Comparison of ENCODE assay signal across 8 mouse cellular contexts in genomic region chr17:28308297-28309195, GRCm38 (mm10). TPM values are rescaled to one million over a fixed set of nuclear protein-coding genes. Genes with fewer than 3 reads are reported as not detected.
DNase-seq lines count a peak whose midpoint lies in the region; ATAC-seq and TF ChIP-seq lines count a peak whose summit lies in the region.

No protein-coding gene starts in this region.

- no peak overlapping the region for H3K4me3 ChIP-seq in kidney, embryonic 14.5 days (ENCODE audit: low read length)
- no peak overlapping the region for H3K4me3 ChIP-seq in intestine, postnatal 0 days (ENCODE audit: low read depth, low read length)
- no peak overlapping the region for H3K4me3 ChIP-seq in limb, embryonic 12.5 days (replicated peaks)
- no peak overlapping the region for H3K4me3 ChIP-seq in myocyte

- no peaks in the 10 kb centered on the region for H3K79me2 ChIP-seq in myocyte (ENCODE audit: control insufficient read depth, insufficient read depth)

- no peak overlapping the region for H3K27ac ChIP-seq in kidney, embryonic 14.5 days (ENCODE audit: low read depth, low read length)
- no peak overlapping the region for H3K27ac ChIP-seq in intestine, postnatal 0 days (ENCODE audit: low read depth, low read length)
- H3K27ac ChIP-seq in limb, embryonic 12.5 days: no peak overlapping the region

- no peak for ATAC-seq in kidney, embryonic 14.5 days (ENCODE audit: low FRiP score, low TSS enrichment)
- ATAC-seq in intestine, postnatal 0 days: no peak
- peak; percentile 29; the same call in 1 of the 2 replicates for ATAC-seq in limb, embryonic 12.5 days (ENCODE audit: insufficient number of reproducible peaks, insufficient read depth, low FRiP score, low TSS enrichment, low read depth)

- TF ChIP-seq CTCF in intestine, postnatal 0 days (IDR thresholded peaks at IDR 0.05; ENCODE audit: low read depth): peak; percentile 96

- 13% methylated on average over 18 of the region's 18 CpGs for WGBS in kidney, embryonic 14.5 days
- WGBS in intestine, postnatal 0 days: 15% methylated on average over 18 of the region's 18 CpGs
- 13% methylated on average over 18 of the region's 18 CpGs for WGBS in limb, embryonic 12.5 days

- no peak for TF ChIP-seq POLR2A in myocyte (IDR thresholded peaks at IDR 0.05; ENCODE audit: insufficient read length, low read depth)

- no peaks in the 10 kb centered on the region for H3K9me3 ChIP-seq in kidney, embryonic 14.5 days (ENCODE audit: control insufficient read depth, low read length)
- no peaks in the 10 kb centered on the region for H3K9me3 ChIP-seq in intestine, postnatal 0 days (ENCODE audit: control insufficient read depth)
- no peaks in the 10 kb centered on the region for H3K9me3 ChIP-seq in limb, embryonic 12.5 days

- peaks cover 5% of the 10 kb centered on the region; the same call in 1 of the 2 replicates for H3K4me1 ChIP-seq in kidney, embryonic 14.5 days (ENCODE audit: control insufficient read depth, insufficient read depth, low read length)
- H3K4me1 ChIP-seq in intestine, postnatal 0 days (replicated peaks; ENCODE audit: control insufficient read depth, insufficient read depth, low read length): no peaks in the 10 kb centered on the region; the same call in 1 of the 2 replicates
- peaks cover 11% of the 10 kb centered on the region for H3K4me1 ChIP-seq in limb, embryonic 12.5 days (replicated peaks)

- H3K27me3 ChIP-seq in kidney, embryonic 14.5 days (ENCODE audit: control insufficient read depth, insufficient read depth, low read length): no peaks in the 10 kb centered on the region
- no peaks in the 10 kb centered on the region for H3K27me3 ChIP-seq in intestine, postnatal 0 days (replicated peaks; ENCODE audit: control insufficient read depth, insufficient read depth, low read length)
- no peaks in the 10 kb centered on the region for H3K27me3 ChIP-seq in limb, embryonic 12.5 days
- H3K27me3 ChIP-seq in myocyte (ENCODE audit: control insufficient read depth, insufficient read depth, insufficient read length): no peaks in the 10 kb centered on the region
- no peaks in the 10 kb centered on the region for H3K27me3 ChIP-seq in splenic B cell, adult 2 months (ENCODE audit: control insufficient read depth, insufficient read depth, low read length, poor library complexity, severe bottlenecking)

- no peaks in the 10 kb centered on the region for H3K36me3 ChIP-seq in kidney, embryonic 14.5 days (ENCODE audit: control insufficient read depth, insufficient read depth, low read length)
- no peaks in the 10 kb centered on the region; the same call in 1 of the 2 replicates for H3K36me3 ChIP-seq in intestine, postnatal 0 days (ENCODE audit: control insufficient read depth, insufficient read depth)
- no peaks in the 10 kb centered on the region for H3K36me3 ChIP-seq in limb, embryonic 12.5 days
- no peaks in the 10 kb centered on the region for H3K36me3 ChIP-seq in myocyte (ENCODE audit: control insufficient read depth, insufficient read depth)
- no peaks in the 10 kb centered on the region; the same call in 1 of the 2 replicates for H3K36me3 ChIP-seq in splenic B cell, adult 2 months (ENCODE audit: control insufficient read depth, insufficient read depth, low read length, poor library complexity, severe bottlenecking)

- H3K9ac ChIP-seq in kidney, embryonic 14.5 days (ENCODE audit: low read depth, low read length): no peak overlapping the region
- H3K9ac ChIP-seq in intestine, postnatal 0 days (ENCODE audit: low read depth, low read length): no peak overlapping the region
- no peak overlapping the region; the same call in 1 of the 2 replicates for H3K9ac ChIP-seq in limb, embryonic 12.5 days (replicated peaks)

- intact Hi-C loops in gastrocnemius, postnatal 36 days (cut with DNase I): loop anchor here (1.0 to 5.0 kb wide), 2 partner anchors 36 to 82 kb away; no protein-coding TSS in a partner anchor

- H3K4me2 ChIP-seq in kidney, embryonic 14.5 days (replicated peaks; ENCODE audit: low read depth, low read length): no peak overlapping the region; the same call in 1 of the 2 replicates
- H3K4me2 ChIP-seq in intestine, postnatal 0 days (replicated peaks; ENCODE audit: low read depth): peak overlapping the region; percentile 45
- H3K4me2 ChIP-seq in limb, embryonic 12.5 days: peak overlapping the region; percentile 26
- peak overlapping the region; percentile 75 for H3K4me2 ChIP-seq in myocyte (ENCODE audit: low read depth)

- H3ac ChIP-seq in myocyte (ENCODE audit: control insufficient read depth, insufficient read length): no peak overlapping the region

- DNase-seq in kidney, adult 11 months: peak; percentile 74
- DNase-seq in cerebellum, postnatal 4 days (ENCODE audit: low spot score in 2 of 2): peak; percentile 83 to 92
- DNase-seq in gastrocnemius, postnatal 36 days: peak; percentile 86 to 87
- DNase-seq in splenic B cell, adult 2 months (ENCODE audit: low read depth, low spot score): peak; percentile 93

TF ChIP-seq in myocyte, 11 proteins besides CTCF, POLR2A, EP300 and RAD21:
- no peak for TF ChIP-seq MYOG (IDR thresholded peaks at IDR 0.05; ENCODE audit: control insufficient read depth in 1 of 3, insufficient read depth in 1 of 3, insufficient read length in 2 of 3, low read depth in 2 of 3)
- no peak for TF ChIP-seq MAX (IDR thresholded peaks at IDR 0.05; ENCODE audit: low read depth)
- no peak for TF ChIP-seq MYOD1 (IDR thresholded peaks at IDR 0.05; ENCODE audit: control insufficient read depth in 1 of 3, insufficient read length in 2 of 3, low read depth in 2 of 3)
- TF ChIP-seq REST (IDR thresholded peaks at IDR 0.05; ENCODE audit: insufficient read depth, insufficient read length): no peak
- no peak for TF ChIP-seq CEBPB (IDR thresholded peaks at IDR 0.05; ENCODE audit: insufficient read depth, poor library complexity, severe bottlenecking)
- no peak for TF ChIP-seq TCF12 (IDR thresholded peaks at IDR 0.05; ENCODE audit: insufficient read depth, poor library complexity, severe bottlenecking)
- no peak for TF ChIP-seq SRF (IDR thresholded peaks at IDR 0.05; ENCODE audit: control insufficient read depth, insufficient read length, low read depth)
- TF ChIP-seq E2F4 (IDR thresholded peaks at IDR 0.05; ENCODE audit: insufficient read depth): no peak
- TF ChIP-seq USF1 (IDR thresholded peaks at IDR 0.05; ENCODE audit: low read depth): no peak
- TF ChIP-seq POLR2AphosphoS2 (IDR thresholded peaks at IDR 0.05; ENCODE audit: insufficient read length, low read depth): no peak
- no peak for TF ChIP-seq TCF3 (IDR thresholded peaks at IDR 0.05; ENCODE audit: insufficient read length, low read depth)

RNA-seq across cellular contexts. Expression of gene Fance, which starts 4.8 kb away (rescaled TPM):
- polyA plus RNA-seq in kidney, embryonic 14.5 days (2014; fragmentation: Nextera tagmentation; extraction: Ambion mirVana): 24.1 and 31.9 TPM in 2 replicates
- 10 to 100 TPM in 1 of 2 experiments, 1 to 10 TPM in 1; 7.0 to 10.3 TPM for total RNA-seq in gastrocnemius, postnatal 36 days (2021)
- 10.3 and 11.0 TPM in 2 replicates for polyA plus RNA-seq in intestine, postnatal 0 days (2015; fragmentation: Nextera tagmentation; extraction: Ambion mirVana)
- 36.5 and 44.5 TPM in 2 replicates for polyA plus RNA-seq in limb, embryonic 12.5 days (2016; fragmentation: Nextera tagmentation; extraction: Ambion mirVana)
- polyA plus RNA-seq in myocyte (2012; fragmentation: generic; extraction: Trizol): 28.5 TPM

RNA-seq across cellular contexts. Expression of gene Rpl10a, which starts 19.7 kb away (rescaled TPM):
- polyA plus RNA-seq in kidney, embryonic 14.5 days (2014; fragmentation: Nextera tagmentation; extraction: Ambion mirVana): 911 and 1,064 TPM in 2 replicates
- 100 to 1,000 TPM; 327 to 414 TPM for total RNA-seq in gastrocnemius, postnatal 36 days (2021)
- 383 and 417 TPM in 2 replicates for polyA plus RNA-seq in intestine, postnatal 0 days (2015; fragmentation: Nextera tagmentation; extraction: Ambion mirVana)
- polyA plus RNA-seq in limb, embryonic 12.5 days (2016; fragmentation: Nextera tagmentation; extraction: Ambion mirVana): 535 and 537 TPM in 2 replicates
- 2,984 TPM for polyA plus RNA-seq in myocyte (2012; fragmentation: generic; extraction: Trizol)

RNA-seq across cellular contexts. Expression of gene Tead3, which starts 42.1 kb away (rescaled TPM):
- 8.7 and 10.9 TPM in 2 replicates for polyA plus RNA-seq in kidney, embryonic 14.5 days (2014; fragmentation: Nextera tagmentation; extraction: Ambion mirVana)
- total RNA-seq in gastrocnemius, postnatal 36 days (2021): 1 to 10 TPM; 5.7 to 8.1 TPM
- polyA plus RNA-seq in intestine, postnatal 0 days (2015; fragmentation: Nextera tagmentation; extraction: Ambion mirVana): 5.8 and 6.2 TPM in 2 replicates
- 11.3 and 13.2 TPM in 2 replicates for polyA plus RNA-seq in limb, embryonic 12.5 days (2016; fragmentation: Nextera tagmentation; extraction: Ambion mirVana)
- polyA plus RNA-seq in myocyte (2012; fragmentation: generic; extraction: Trizol): 20.1 TPM

RNA-seq across cellular contexts. Expression of gene Tulp1, which starts 56.5 kb away (rescaled TPM):
- 5.1 and 5.6 TPM in 2 replicates for polyA plus RNA-seq in kidney, embryonic 14.5 days (2014; fragmentation: Nextera tagmentation; extraction: Ambion mirVana)
- not detected for total RNA-seq in gastrocnemius, postnatal 36 days (2021)
- polyA plus RNA-seq in intestine, postnatal 0 days (2015; fragmentation: Nextera tagmentation; extraction: Ambion mirVana): 1.2 and 1.4 TPM in 2 replicates
- 6.3 and 8.6 TPM in 2 replicates for polyA plus RNA-seq in limb, embryonic 12.5 days (2016; fragmentation: Nextera tagmentation; extraction: Ambion mirVana)
- not detected for polyA plus RNA-seq in myocyte (2012; fragmentation: generic; extraction: Trizol)
